Mouse (Mus musculus): ENCODE data around the gene Gm49361.

DNA sequence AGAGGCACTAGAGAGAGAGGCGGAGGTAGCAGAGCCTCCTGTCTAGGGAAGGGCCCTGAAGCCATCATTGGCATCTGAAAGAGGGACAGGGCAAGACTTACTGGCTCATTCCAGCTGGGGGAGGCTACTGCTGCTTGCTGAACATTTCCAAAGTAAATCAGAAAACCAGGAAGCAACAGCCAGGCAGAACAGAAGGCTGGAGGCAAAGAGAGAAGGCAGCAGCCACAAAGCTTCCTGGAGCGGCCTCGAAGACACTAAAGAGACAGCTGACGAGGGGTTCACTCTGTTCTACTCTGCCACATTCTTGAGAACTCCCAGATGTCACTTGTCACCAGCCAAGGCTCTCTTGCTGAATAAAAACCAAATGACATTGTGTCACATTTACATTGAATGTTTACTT lies 21.4 kb downstream of the Gm49361 start:
- no peak for TF ChIP-seq POLR2A (IDR thresholded peaks at IDR 0.05; ENCODE audit: extremely low read depth, insufficient read depth, low read length)
- no peak for TF ChIP-seq CTCF (IDR thresholded peaks at IDR 0.05; ENCODE audit: extremely low read depth, insufficient read depth, low read length)
